ENCODE assay signal across 8 mouse cellular contexts in the genomic region with DNA sequence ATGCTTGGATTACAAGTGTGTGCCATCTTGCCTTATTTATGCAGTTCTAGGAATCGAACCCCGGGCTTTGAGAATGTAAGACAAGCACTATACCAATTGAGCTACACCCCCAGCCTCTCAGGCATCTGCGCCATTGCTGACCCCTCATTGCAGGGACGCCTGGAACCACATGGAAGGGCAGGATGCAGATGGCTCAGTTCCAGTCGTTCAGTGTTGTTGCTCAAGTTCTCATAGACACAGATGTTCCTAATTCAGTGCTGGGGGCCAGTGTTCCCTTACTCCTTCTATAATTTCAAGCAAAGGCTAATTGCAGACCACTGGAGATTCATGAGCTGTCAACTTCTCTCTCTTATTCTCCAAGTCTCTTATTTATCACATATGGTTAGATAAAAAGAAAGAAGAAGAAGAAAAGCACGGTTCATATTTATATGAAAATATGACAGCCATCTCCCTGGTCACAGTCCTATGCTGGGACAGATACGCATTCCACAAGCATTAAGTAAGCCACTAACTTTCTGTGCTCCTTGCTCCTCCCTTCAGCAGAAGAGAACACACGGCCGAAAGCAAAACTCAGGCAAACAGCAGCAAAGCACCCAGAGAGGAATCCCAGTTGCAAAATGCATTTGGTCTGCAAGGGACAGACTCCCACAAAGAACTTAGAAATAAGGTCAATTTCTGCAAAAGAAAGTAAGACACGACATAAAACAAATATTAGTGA. TPM values are rescaled to one million over a fixed set of nuclear protein-coding genes. Genes with fewer than 3 reads are reported as not detected.
A peak's percentile ranks its signal among the peaks of the same experiment; 100 is the strongest.
DNase-seq lines count a peak whose midpoint lies in the region; ATAC-seq lines count a peak whose summit lies in the region.
"Had no signal": no experiment of that assay in that cellular context is flagged by ENCODE, and none has a peak within 500 bp of the region (broad histone marks: within the 10 kb centered on the region; RNA-seq: fewer than 3 reads in every experiment).

No protein-coding gene starts in this region.

- WGBS in embryonic facial prominence, embryonic 11.5 days, result 32% methylated on average over 10 of the region's 10 CpGs
- WGBS in kidney, embryonic 14.5 days, result 49% methylated on average over 10 of the region's 10 CpGs
- 24% methylated on average over 10 of the region's 10 CpGs for WGBS in lung, embryonic 16.5 days

- no peak overlapping the region; the same call in 1 of the 2 replicates for H3K9ac ChIP-seq in embryonic facial prominence, embryonic 11.5 days (replicated peaks; ENCODE audit: low read length)
- H3K9ac ChIP-seq in kidney, embryonic 14.5 days (ENCODE audit: low read depth, low read length), result no peak overlapping the region
- H3K9ac ChIP-seq in lung, embryonic 16.5 days (ENCODE audit: low read length), result peak overlapping the region; percentile 21; the same call in 1 of the 2 replicates

- no peak overlapping the region for H3K4me2 ChIP-seq in embryonic facial prominence, embryonic 11.5 days (ENCODE audit: low read depth, low read length)
- no peak overlapping the region for H3K4me2 ChIP-seq in kidney, embryonic 14.5 days (replicated peaks; ENCODE audit: low read depth, low read length)
- H3K4me2 ChIP-seq in lung, embryonic 16.5 days (ENCODE audit: low read depth, low read length), result peak overlapping the region; percentile 33; the same call in 1 of the 2 replicates

- peak; percentile 70 for DNase-seq in Muller cell, postnatal 12 days (ENCODE audit: inconsistent ontology term)
- DNase-seq in embryonic facial prominence, embryonic 11.5 days (ENCODE audit: low spot score), result peak; percentile 71
- DNase-seq in ovary, adult 18-20 months (ENCODE audit: low spot score), result no peak
- DNase-seq in adrenal gland, postnatal 4 days (ENCODE audit: low spot score in 2 of 2), result no peak

- H3K27me3 ChIP-seq in embryonic facial prominence, embryonic 11.5 days (ENCODE audit: control insufficient read depth, insufficient read depth, low read length), result no peaks in the 10 kb centered on the region
- no peaks in the 10 kb centered on the region for H3K27me3 ChIP-seq in kidney, embryonic 14.5 days (ENCODE audit: control insufficient read depth, insufficient read depth, low read length)
- H3K27me3 ChIP-seq in lung, embryonic 16.5 days (ENCODE audit: control insufficient read depth, insufficient read depth, low read depth, low read length), result no peaks in the 10 kb centered on the region

- 0 out of 2 replicates have a peak, but pooled peaks have one; percentile 48 for ATAC-seq in embryonic facial prominence, embryonic 11.5 days (replicated peaks; ENCODE audit: insufficient number of reproducible peaks, low FRiP score, low TSS enrichment, low read depth)
- peak; percentile 69; the same call in 1 of the 2 replicates for ATAC-seq in kidney, embryonic 14.5 days (ENCODE audit: low FRiP score, low TSS enrichment)
- peak; percentile 90 for ATAC-seq in lung, embryonic 16.5 days (ENCODE audit: low read depth)
- ATAC-seq in CD4-positive, CD25-positive, alpha-beta regulatory T cell, adult 4 months, result no peak

- H3K36me3 ChIP-seq in embryonic facial prominence, embryonic 11.5 days (replicated peaks; ENCODE audit: control insufficient read depth, insufficient read depth, low read depth, low read length), result no peaks in the 10 kb centered on the region
- H3K36me3 ChIP-seq in kidney, embryonic 14.5 days (ENCODE audit: control insufficient read depth, insufficient read depth, low read length), result peaks cover 2% of the 10 kb centered on the region; the same call in 1 of the 2 replicates
- no peaks in the 10 kb centered on the region for H3K36me3 ChIP-seq in lung, embryonic 16.5 days (ENCODE audit: control insufficient read depth, insufficient read depth, low read length)

- peaks cover 5% of the 10 kb centered on the region for H3K4me1 ChIP-seq in embryonic facial prominence, embryonic 11.5 days (ENCODE audit: control insufficient read depth, insufficient read depth, low read length)
- peaks cover 14% of the 10 kb centered on the region for H3K4me1 ChIP-seq in kidney, embryonic 14.5 days (ENCODE audit: control insufficient read depth, insufficient read depth, low read length)
- H3K4me1 ChIP-seq in lung, embryonic 16.5 days (replicated peaks; ENCODE audit: control insufficient read depth, insufficient read depth, low read length), result peaks cover 29% of the 10 kb centered on the region

- no peaks in the 10 kb centered on the region for H3K9me3 ChIP-seq in embryonic facial prominence, embryonic 11.5 days (replicated peaks; ENCODE audit: control insufficient read depth, low read length)
- H3K9me3 ChIP-seq in kidney, embryonic 14.5 days (ENCODE audit: control insufficient read depth, low read length), result no peaks in the 10 kb centered on the region
- H3K9me3 ChIP-seq in lung, embryonic 16.5 days (ENCODE audit: control insufficient read depth, low read length), result no peaks in the 10 kb centered on the region

- peak overlapping the region; percentile 38; the same call in 1 of the 2 replicates for H3K27ac ChIP-seq in embryonic facial prominence, embryonic 11.5 days (replicated peaks; ENCODE audit: low read depth, low read length)
- H3K27ac ChIP-seq in kidney, embryonic 14.5 days (ENCODE audit: low read depth, low read length), result peak overlapping the region; percentile 53; the same call in 1 of the 2 replicates
- H3K27ac ChIP-seq in lung, embryonic 16.5 days (ENCODE audit: low read length), result peak overlapping the region; percentile 81
- H3K27ac ChIP-seq: macrophage had no signal

- no peak overlapping the region for H3K4me3 ChIP-seq in embryonic facial prominence, embryonic 11.5 days (ENCODE audit: low read depth, low read length)
- no peak overlapping the region for H3K4me3 ChIP-seq in kidney, embryonic 14.5 days (ENCODE audit: low read length)
- no peak overlapping the region for H3K4me3 ChIP-seq in lung, embryonic 16.5 days (ENCODE audit: low read length)

RNA-seq across cellular contexts. Expression of gene Crtc3, which starts 22.3 kb away (rescaled TPM):
- polyA plus RNA-seq in embryonic facial prominence, embryonic 11.5 days (2014; fragmentation: Nextera tagmentation; extraction: Ambion mirVana), result 8.4 and 9.7 TPM in 2 replicates
- polyA plus RNA-seq in kidney, embryonic 14.5 days (2014; fragmentation: Nextera tagmentation; extraction: Ambion mirVana), result 21.1 and 27.3 TPM in 2 replicates
- polyA plus RNA-seq in lung, embryonic 16.5 days (2015; fragmentation: Nextera tagmentation; extraction: Ambion mirVana), result 18.6 and 20.8 TPM in 2 replicates
- 10 to 100 TPM; 36.4 to 39.8 TPM for total RNA-seq in adrenal gland, postnatal 4 days (2021)
- 10 to 100 TPM; 17.1 to 21.3 TPM for polyA plus RNA-seq in CD4-positive, CD25-positive, alpha-beta regulatory T cell, adult 4 months (2017; shearing (Covaris generic))

Comparison
In these comparisons a context has a peak if more than half of its experiments do, and no peak if none do; other contexts are left out.
1. DNase-seq: peak in Muller cell, postnatal 12 days (single experiment) and embryonic facial prominence, embryonic 11.5 days (single experiment); none in ovary, adult 18-20 months (single experiment) and adrenal gland, postnatal 4 days (0 of 2).
2. Peak in every context shown above with its lines, with median percentiles within 50 percentile points of each other: H3K27ac ChIP-seq.